Mouse (Mus musculus) small intestine, adult 2 months (tissue): ENCODE measurements around the gene Hist1h1d.

Experiments used
- CTCF ChIP-seq: fragments of 200-500 bp; IDR thresholded peaks from 2 replicates; pipeline ENCODE4 v1.5.1; 2012; ENCODE audit warnings: low read depth, mild to moderate bottlenecking, control low read depth, inconsistent platforms, low read length, moderate library complexity, mixed read lengths; ENCODE audit not compliant: insufficient replicate concordance, insufficient read length; ENCODE audit errors: extremely low read depth
- POLR2A ChIP-seq: fragments of 200-500 bp; IDR thresholded peaks from 2 replicates; pipeline ENCODE4 v1.6.1; 2012; ENCODE audit warnings: low read depth, mild to moderate bottlenecking, control low read depth, inconsistent platforms, low read length, moderate library complexity

DNA sequence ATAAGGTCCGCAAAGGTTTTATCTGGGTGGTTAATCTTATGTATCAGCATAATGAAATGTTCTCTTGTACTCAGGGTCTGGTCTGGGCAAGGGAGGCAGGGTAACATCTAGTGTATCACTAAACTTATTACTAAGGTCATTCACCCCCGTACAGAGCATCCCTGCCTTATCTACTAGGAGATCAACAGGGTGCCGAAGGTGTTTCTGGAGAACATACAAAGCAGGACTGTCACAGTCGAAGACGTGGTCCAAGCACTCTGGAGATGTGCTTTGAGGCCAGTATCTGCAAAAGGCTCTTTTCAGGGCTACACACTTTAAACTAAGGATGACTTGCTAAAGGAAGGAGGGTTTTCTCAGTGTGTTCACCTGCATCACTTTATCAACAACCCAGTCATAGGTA lies 6.4 kb upstream of the Hist1h1d start:
- no peak for TF ChIP-seq CTCF
- TF ChIP-seq POLR2A: no peak
